Mouse (Mus musculus) cerebellum, adult 2 months (tissue): ENCODE results near the gene Tssc4.

Experiments
- CTCF ChIP-seq: fragments of 200-500 bp; IDR thresholded peaks from 2 replicates; pipeline ENCODE4 v1.5.1; 2011; ENCODE audit warnings: low read depth, mild to moderate bottlenecking, control low read depth, low read length, moderate library complexity, borderline replicate concordance; ENCODE audit not compliant: insufficient read depth
- POLR2A ChIP-seq: fragments of 200-500 bp; IDR thresholded peaks from 2 replicates; pipeline ENCODE4 v1.6.1; 2011; ENCODE audit warnings: low read length, control low read depth, borderline replicate concordance; ENCODE audit not compliant: insufficient read depth

DNA sequence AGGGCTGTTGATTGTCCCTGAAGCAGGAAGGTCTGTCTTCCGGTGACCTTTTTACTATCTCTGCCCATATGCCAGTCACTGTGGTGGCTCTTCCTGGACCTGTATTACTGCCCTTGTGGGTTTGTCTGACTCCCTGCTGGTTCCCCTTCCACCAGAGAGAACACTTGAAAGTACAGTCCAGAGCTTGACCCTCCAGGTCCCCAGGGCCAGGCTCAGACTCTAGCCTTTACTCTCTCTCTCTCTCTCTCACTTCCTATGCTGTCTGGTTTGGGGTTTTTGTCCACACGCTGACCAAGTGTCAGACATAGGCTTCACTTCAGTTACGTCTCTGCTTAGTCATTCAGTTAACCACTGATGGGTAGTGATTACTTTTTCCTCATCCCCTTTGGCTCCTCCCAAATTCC, 26.1 kb upstream of the Tssc4 start:
- TF ChIP-seq CTCF (no peak), POLR2A (no peak)
